Mouse (Mus musculus): ENCODE measurements at regions not wholly inside any gene's neighbourhood (a gene's known extent, or its start where the extent isn't known, plus 50 kb on each side); places are given as distances from the start of the nearest gene placed in this dataset.

GRCm38 (mm10) chr16:89675009-89675785 lies 104.2 kb upstream of the Krtap11-1 start:
- no peak for ATAC-seq (ENCODE audit: insufficient number of reproducible peaks, low FRiP score, low TSS enrichment, low read depth)
- 59% methylated on average over 13 of the region's 13 CpGs for WGBS
- no peak overlapping the region for H3K4me3 ChIP-seq
- H3K27me3 ChIP-seq: no peaks in the 10 kb centered on the region
- H3K36me3 ChIP-seq: no peaks in the 10 kb centered on the region
- H3K9me3 ChIP-seq: no peaks in the 10 kb centered on the region
- H3K9ac ChIP-seq: no peak overlapping the region
- H3K4me1 ChIP-seq: peaks cover 4% of the 10 kb centered on the region; the same call in 1 of the 2 replicates
- no peak overlapping the region for H3K27ac ChIP-seq
- H3K4me2 ChIP-seq: 0 out of 2 replicates have a peak overlapping the region, but pooled peaks have one; percentile 12

- Histone ChIP-seq H3K4me3 (no peak overlapping the region), H3K4me1 (peaks cover 4% of the 10 kb centered on the region; the same call in 1 of the 2 replicates), H3K9ac (no peak overlapping the region), H3K27me3 (no peaks in the 10 kb centered on the region), H3K4me2 (no peak overlapping the region), H3K27ac (no peak overlapping the region), H3K36me3 (no peaks in the 10 kb centered on the region), H3K9me3 (no peaks in the 10 kb centered on the region)
- WGBS: 71% methylated on average over 16 of the region's 16 CpGs
- no peak for ATAC-seq (ENCODE audit: insufficient number of reproducible peaks, low FRiP score, low TSS enrichment, low read depth)
Observed at GRCm38 (mm10) chr16:89674159-89674902, 103.3 kb upstream of the Krtap11-1 start.

GRCm38 (mm10) chr16:89671188-89671726 lies 100.3 kb upstream of the Krtap11-1 start:
- Histone ChIP-seq H3K9ac (no peak overlapping the region), H3K27me3 (no peaks in the 10 kb centered on the region), H3K27ac (no peak overlapping the region), H3K4me3 (no peak overlapping the region), H3K36me3 (no peaks in the 10 kb centered on the region), H3K4me2 (no peak overlapping the region), H3K4me1 (peaks cover 4% of the 10 kb centered on the region; the same call in 1 of the 2 replicates), H3K9me3 (no peaks in the 10 kb centered on the region)
- WGBS: 71% methylated on average over 9 of the region's 9 CpGs
- ATAC-seq (ENCODE audit: insufficient number of reproducible peaks, low FRiP score, low TSS enrichment, low read depth): no peak

GRCm38 (mm10) chr16:89660071-89660470 lies 89.1 kb upstream of the Krtap11-1 start:
- no peaks in the 10 kb centered on the region for H3K36me3 ChIP-seq
- H3K9me3 ChIP-seq: no peaks in the 10 kb centered on the region
- H3K9ac ChIP-seq: no peak overlapping the region
- no peak overlapping the region for H3K4me3 ChIP-seq
- 69% methylated on average over 2 of the region's 2 CpGs for WGBS
- no peak overlapping the region for H3K27ac ChIP-seq
- H3K27me3 ChIP-seq: no peaks in the 10 kb centered on the region
- H3K4me2 ChIP-seq: no peak overlapping the region
- ATAC-seq (ENCODE audit: insufficient number of reproducible peaks, low FRiP score, low TSS enrichment, low read depth): no peak
- no peaks in the 10 kb centered on the region for H3K4me1 ChIP-seq

GRCm38 (mm10) chr16:89656036-89656435 lies 85.1 kb upstream of the Krtap11-1 start:
- Histone ChIP-seq H3K27ac (no peak overlapping the region), H3K9ac (no peak overlapping the region), H3K36me3 (no peaks in the 10 kb centered on the region), H3K9me3 (no peaks in the 10 kb centered on the region), H3K4me2 (no peak overlapping the region), H3K27me3 (no peaks in the 10 kb centered on the region), H3K4me1 (no peaks in the 10 kb centered on the region), H3K4me3 (no peak overlapping the region)
- WGBS: 80% methylated on average over 3 of the region's 3 CpGs
- ATAC-seq (ENCODE audit: insufficient number of reproducible peaks, low FRiP score, low TSS enrichment, low read depth): no peak

- Histone ChIP-seq H3K9me3 (no peaks in the 10 kb centered on the region), H3K27ac (no peak overlapping the region), H3K4me2 (no peak overlapping the region), H3K4me3 (no peak overlapping the region), H3K27me3 (no peaks in the 10 kb centered on the region), H3K9ac (no peak overlapping the region), H3K36me3 (no peaks in the 10 kb centered on the region), H3K4me1 (no peaks in the 10 kb centered on the region)
- 71% methylated on average over 4 of the region's 4 CpGs for WGBS
- ATAC-seq (ENCODE audit: insufficient number of reproducible peaks, low FRiP score, low TSS enrichment, low read depth): no peak
Observed at GRCm38 (mm10) chr16:89648651-89649050, 77.7 kb upstream of the Krtap11-1 start.

GRCm38 (mm10) chr16:89633917-89634601 lies 63.1 kb upstream of the Krtap11-1 start:
- ATAC-seq (ENCODE audit: insufficient number of reproducible peaks, low FRiP score, low TSS enrichment, low read depth): no peak
- 32% methylated on average over 9 of the region's 9 CpGs for WGBS
- no peaks in the 10 kb centered on the region for H3K27me3 ChIP-seq
- no peaks in the 10 kb centered on the region for H3K4me1 ChIP-seq
- no peak overlapping the region for H3K27ac ChIP-seq
- H3K9ac ChIP-seq: no peak overlapping the region
- no peaks in the 10 kb centered on the region for H3K36me3 ChIP-seq
- H3K9me3 ChIP-seq: no peaks in the 10 kb centered on the region
- H3K4me3 ChIP-seq: no peak overlapping the region
- H3K4me2 ChIP-seq: no peak overlapping the region

GRCm38 (mm10) chr16:89632114-89632622 lies 61.2 kb upstream of the Krtap11-1 start:
- no peak for ATAC-seq (ENCODE audit: insufficient number of reproducible peaks, low FRiP score, low TSS enrichment, low read depth)
- Histone ChIP-seq H3K9ac (no peak overlapping the region), H3K36me3 (no peaks in the 10 kb centered on the region), H3K4me3 (no peak overlapping the region), H3K9me3 (no peaks in the 10 kb centered on the region), H3K27ac (no peak overlapping the region), H3K4me2 (no peak overlapping the region), H3K4me1 (no peaks in the 10 kb centered on the region), H3K27me3 (no peaks in the 10 kb centered on the region)
- WGBS: 18% methylated on average over 6 of the region's 6 CpGs

- no peaks in the 10 kb centered on the region for H3K27me3 ChIP-seq
- H3K4me1 ChIP-seq: no peaks in the 10 kb centered on the region
- H3K4me2 ChIP-seq: no peak overlapping the region
- no peaks in the 10 kb centered on the region for H3K36me3 ChIP-seq
- no peak overlapping the region for H3K4me3 ChIP-seq
- 72% methylated on average over 9 of the region's 9 CpGs for WGBS
- H3K9ac ChIP-seq: no peak overlapping the region
- H3K9me3 ChIP-seq: no peaks in the 10 kb centered on the region
- ATAC-seq (ENCODE audit: insufficient number of reproducible peaks, low FRiP score, low TSS enrichment, low read depth): no peak
- H3K27ac ChIP-seq: no peak overlapping the region
Observed at GRCm38 (mm10) chr16:89631396-89632113, 60.6 kb upstream of the Krtap11-1 start.

GRCm38 (mm10) chr16:89625710-89626109 lies 54.7 kb upstream of the Krtap11-1 start:
- Histone ChIP-seq H3K9me3 (no peaks in the 10 kb centered on the region), H3K4me3 (no peak overlapping the region), H3K9ac (no peak overlapping the region), H3K27me3 (no peaks in the 10 kb centered on the region), H3K27ac (no peak overlapping the region), H3K4me1 (no peaks in the 10 kb centered on the region), H3K36me3 (no peaks in the 10 kb centered on the region), H3K4me2 (no peak overlapping the region)
- ATAC-seq (ENCODE audit: insufficient number of reproducible peaks, low FRiP score, low TSS enrichment, low read depth): no peak
- WGBS: 90% methylated on average over 12 of the region's 12 CpGs

- Histone ChIP-seq H3K9ac (no peak overlapping the region), H3K4me3 (no peak overlapping the region), H3K27ac (no peak overlapping the region), H3K4me1 (no peaks in the 10 kb centered on the region), H3K27me3 (no peaks in the 10 kb centered on the region), H3K36me3 (no peaks in the 10 kb centered on the region), H3K9me3 (no peaks in the 10 kb centered on the region), H3K4me2 (no peak overlapping the region)
- ATAC-seq (ENCODE audit: insufficient number of reproducible peaks, low FRiP score, low TSS enrichment, low read depth): no peak
- WGBS: 72% methylated on average over 12 of the region's 12 CpGs
Observed at GRCm38 (mm10) chr16:89625253-89625652, 54.3 kb upstream of the Krtap11-1 start.

Data from limb, embryonic 15.5 days (tissue).